Mouse (Mus musculus) heart, embryonic 14.5 days (tissue): ENCODE results near the gene Pam. TPM values are rescaled to one million over a fixed set of nuclear protein-coding genes. Genes with fewer than 3 reads are reported as not detected.
A peak's percentile ranks its signal among the peaks of the same experiment; 100 is the strongest.

Experiments used
- ATAC-seq: fragments of 200-750 bp; cut with Nextera tagmentation; 2 replicates; pipeline ENCODE4 v1.8.0; 2017; ENCODE audit warnings: low read depth, moderate TSS enrichment; ENCODE audit not compliant: insufficient number of reproducible peaks, insufficient read depth, low FRiP score
- H3K27ac ChIP-seq, 2 experiments: fragments of 200-500 bp in 1 of 2; fragments of 300-500 bp in 1 of 2; sonication (generic) in 1 of 2; replicated peaks in 1 of 2; 2 replicates each; pipeline ENCODE4 v1.5.1; 2012 to 2014; ENCODE audit warnings: low read depth in 2 of 2, low read length in 2 of 2, control low read depth in 1 of 2, mild to moderate bottlenecking in 1 of 2, mixed read lengths in 1 of 2; ENCODE audit not compliant: control insufficient read depth in 1 of 2, insufficient read depth in 1 of 2
- H3K27me3 ChIP-seq: fragments of 300-500 bp; sonication (generic); 2 replicates; pipeline ENCODE4 v1.6.1; 2014; ENCODE audit warnings: mild to moderate bottlenecking, low read length, control low read depth; ENCODE audit not compliant: control insufficient read depth, insufficient read depth
- H3K36me3 ChIP-seq: fragments of 300-500 bp; sonication (generic); 2 replicates; pipeline ENCODE4 v1.6.1; 2014; ENCODE audit warnings: mild to moderate bottlenecking, control low read depth, low read length, mixed read lengths; ENCODE audit not compliant: control insufficient read depth, insufficient read depth
- H3K4me1 ChIP-seq, 2 experiments: fragments of 200-500 bp in 1 of 2; fragments of 300-500 bp in 1 of 2; sonication (generic) in 1 of 2; 2 replicates each; pipeline ENCODE4 v1.6.1; 2012 to 2014; ENCODE audit warnings: low read length in 2 of 2, control low read depth in 1 of 2, mixed read lengths in 1 of 2; ENCODE audit not compliant: control insufficient read depth in 2 of 2, insufficient read depth in 2 of 2
- H3K4me2 ChIP-seq: fragments of 300-500 bp; sonication (generic); 2 replicates; pipeline ENCODE4 v1.6.1; 2014; ENCODE audit warnings: mild to moderate bottlenecking, low read length
- H3K4me3 ChIP-seq, 2 experiments: fragments of 200-500 bp in 1 of 2; fragments of 300-500 bp in 1 of 2; sonication (generic) in 1 of 2; 2 replicates each; pipeline ENCODE4 v1.5.1; 2012 to 2014; ENCODE audit warnings: low read length in 2 of 2, mild to moderate bottlenecking in 2 of 2, control low read depth in 1 of 2, low read depth in 1 of 2, moderate library complexity in 1 of 2; ENCODE audit not compliant: control insufficient read depth in 1 of 2, insufficient read depth in 1 of 2
- H3K9ac ChIP-seq: fragments of 300-500 bp; sonication (generic); 2 replicates; pipeline ENCODE4 v1.6.1; 2014; ENCODE audit warnings: mild to moderate bottlenecking, low read length
- H3K9me3 ChIP-seq: fragments of 300-500 bp; sonication (generic); 2 replicates; pipeline ENCODE4 v1.6.1; 2016; ENCODE audit warnings: low read length, control low read depth; ENCODE audit not compliant: control insufficient read depth
- WGBS: fragments of 180-500 bp; shearing (Covaris S2); extraction: QIAGEN DNeasy Blood & Tissue Kit; methylation state at CpG from one replicate; pipeline ENCODE4 v1.1.7; 2014; 5-methylcytosine and 5-hydroxymethylcytosine counted together
- polyA plus RNA-seq: library from polyadenylated mRNA; unstranded; fragments of >200 nt; fragmentation: Nextera tagmentation; extraction: Ambion mirVana; gene quantifications from 2 replicates; pipeline ENCODE4 v1.2.1, GENCODE M21; 2014

Gene Pam
- polyA plus RNA-seq, 1 experiment from 2014 or later: 671 TPM

GRCm38 (mm10) chr1:97784928-97785327 lies 310.5 kb downstream of the Pam start:
- Histone ChIP-seq H3K4me1 (0 out of 4 replicates have a peak, but pooled peaks cover 0 to 3% of the 10 kb centered on the region in 2 experiments), H3K4me2 (no peak overlapping the region), H3K9ac (no peak overlapping the region), H3K27me3 (no peaks in the 10 kb centered on the region), H3K27ac (no peak overlapping the region), H3K4me3 (no peak overlapping the region), H3K36me3 (0 out of 2 replicates have a peak, but pooled peaks cover 12% of the 10 kb centered on the region), H3K9me3 (no peaks in the 10 kb centered on the region)
- ATAC-seq: no peak
- 65% methylated on average over 7 of the region's 7 CpGs for WGBS

DNA sequence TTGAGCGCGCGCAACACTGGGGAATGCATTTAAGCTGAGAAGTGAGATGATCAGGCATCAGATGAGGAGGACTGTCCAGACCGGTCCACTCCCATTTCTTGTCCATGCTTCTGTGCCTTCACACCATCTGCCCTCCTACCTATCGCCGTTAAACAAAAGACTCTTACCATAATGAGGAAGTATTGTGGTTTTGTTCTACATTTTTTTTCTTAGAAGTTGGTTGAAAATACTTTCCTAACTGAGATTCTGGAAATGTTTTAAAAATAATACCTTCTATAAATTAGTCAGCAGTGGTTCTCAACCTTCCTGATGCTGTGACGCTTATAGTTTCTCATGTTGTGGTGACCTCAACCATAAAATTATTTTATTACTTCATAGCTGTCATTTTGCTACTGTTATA lies 313.8 kb downstream of the Pam start:
- Histone ChIP-seq H3K27ac (no peak overlapping the region), H3K27me3 (no peaks in the 10 kb centered on the region), H3K4me2 (no peak overlapping the region), H3K9ac (no peak overlapping the region), H3K4me3 (no peak overlapping the region), H3K9me3 (no peaks in the 10 kb centered on the region), H3K36me3 (peaks cover 14% of the 10 kb centered on the region; the same call in 1 of the 2 replicates), H3K4me1 (no peaks in the 10 kb centered on the region)
- no peak for ATAC-seq
- 90% methylated on average over 7 of the region's 7 CpGs for WGBS

DNA sequence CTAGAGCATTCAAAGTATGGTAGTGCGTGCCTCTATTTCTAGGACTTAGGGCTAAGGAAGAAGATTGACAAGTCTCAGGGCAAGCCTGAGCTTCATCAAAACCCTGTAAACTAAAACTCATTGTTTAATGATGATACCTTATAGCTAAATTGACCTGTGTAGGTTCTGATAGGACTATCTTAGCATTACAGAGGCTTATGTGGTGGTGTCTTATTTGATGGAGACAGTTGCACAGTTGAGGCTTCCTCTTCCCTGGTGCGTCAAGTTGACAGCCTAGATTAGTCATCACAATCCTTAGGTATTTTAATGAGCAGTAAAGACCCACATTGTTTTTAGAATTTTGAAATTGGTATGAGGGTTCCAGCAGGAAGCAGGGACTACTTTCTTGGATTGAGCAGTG lies 321.5 kb downstream of the Pam start:
- WGBS: 87% methylated on average over 2 of the region's 2 CpGs
- H3K27ac ChIP-seq: no peak overlapping the region

GRCm38 (mm10) chr1:97773362-97773761 lies 322.1 kb downstream of the Pam start:
- no peaks in the 10 kb centered on the region; a peak in 1 of 4 replicates for H3K4me1 ChIP-seq
- H3K27me3 ChIP-seq: no peaks in the 10 kb centered on the region
- peaks cover 15% of the 10 kb centered on the region; the same call in 1 of the 2 replicates for H3K36me3 ChIP-seq
- no peak overlapping the region for H3K27ac ChIP-seq
- no peak overlapping the region for H3K4me2 ChIP-seq
- 87% methylated on average over 6 of the region's 6 CpGs for WGBS
- ATAC-seq: no peak
- H3K9ac ChIP-seq: no peak overlapping the region
- no peaks in the 10 kb centered on the region for H3K9me3 ChIP-seq
- H3K4me3 ChIP-seq: no peak overlapping the region

More for the DNA sequence above, 321.5 kb downstream of the Pam start:
- Histone ChIP-seq H3K9ac (no peak overlapping the region), H3K9me3 (no peaks in the 10 kb centered on the region), H3K4me2 (no peak overlapping the region), H3K4me1 (no peaks in the 10 kb centered on the region; a peak in 1 of 4 replicates), H3K27me3 (no peaks in the 10 kb centered on the region), H3K36me3 (peaks cover 15% of the 10 kb centered on the region; the same call in 1 of the 2 replicates), H3K4me3 (no peak overlapping the region)
- no peak for ATAC-seq

DNA sequence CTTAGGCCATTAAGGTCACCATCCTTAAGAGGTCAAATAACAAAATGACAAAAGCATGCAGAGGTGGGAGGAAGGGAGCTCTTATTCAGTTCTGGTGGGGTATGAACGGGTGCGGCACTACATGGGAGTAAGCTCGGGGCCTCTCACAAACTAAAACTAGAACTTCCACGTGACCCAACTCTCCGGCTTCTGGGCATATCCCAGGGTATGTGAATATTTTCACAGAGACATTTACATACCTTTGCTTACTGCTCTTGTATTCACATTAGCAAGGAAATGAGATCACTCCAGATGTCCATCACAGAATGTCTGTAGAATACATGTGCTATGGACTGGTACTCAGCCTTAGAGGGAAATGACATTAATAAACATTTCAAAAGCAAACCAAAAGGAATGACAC lies 323.7 kb downstream of the Pam start:
- Histone ChIP-seq H3K4me2 (no peak overlapping the region), H3K9me3 (no peaks in the 10 kb centered on the region), H3K4me1 (peaks cover 0 to 12% of the 10 kb centered on the region in 2 experiments; a peak in 3 of 4 replicates), H3K9ac (no peak overlapping the region), H3K36me3 (peaks cover 12% of the 10 kb centered on the region; the same call in 1 of the 2 replicates), H3K4me3 (no peak overlapping the region), H3K27ac (no peak overlapping the region), H3K27me3 (no peaks in the 10 kb centered on the region)
- no peak for ATAC-seq
- 91% methylated on average over 5 of the region's 5 CpGs for WGBS

DNA sequence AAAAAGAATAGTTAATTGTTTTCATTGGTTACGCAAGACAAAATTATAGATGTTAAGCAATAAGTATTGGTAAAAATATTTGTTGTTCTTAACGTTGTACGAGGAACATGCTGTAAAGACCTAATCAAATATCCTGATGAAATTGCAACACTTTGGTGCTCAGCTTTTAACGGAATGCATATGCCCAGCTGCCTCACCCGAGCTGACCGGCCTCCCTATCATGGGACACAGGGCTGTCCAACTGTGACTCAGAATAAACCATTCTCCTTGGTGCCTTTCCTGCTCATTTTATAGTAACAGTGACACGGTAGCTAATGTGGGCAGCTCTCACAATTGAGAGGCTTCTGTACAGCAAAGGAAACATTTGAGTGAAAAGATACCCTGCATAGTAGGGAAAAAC lies 324.3 kb downstream of the Pam start:
- WGBS: 52% methylated on average over 7 of the region's 7 CpGs
- peaks cover 8% of the 10 kb centered on the region; the same call in 1 of the 2 replicates for H3K36me3 ChIP-seq
- ATAC-seq: no peak
- peak overlapping the region; percentile 75 for H3K4me2 ChIP-seq
- H3K4me3 ChIP-seq: peak overlapping the region in 1 of 2 experiments; percentile 90; a peak in 2 of 4 replicates
- H3K27ac ChIP-seq: 0 out of 4 replicates have a peak overlapping the region, but pooled peaks of 1 of the 2 experiments have one; percentile 20
- peak overlapping the region; percentile 97 for H3K9ac ChIP-seq
- no peaks in the 10 kb centered on the region for H3K27me3 ChIP-seq
- H3K9me3 ChIP-seq: no peaks in the 10 kb centered on the region
- H3K4me1 ChIP-seq: peaks cover 0 to 13% of the 10 kb centered on the region in 2 experiments; a peak in 3 of 4 replicates

- Histone ChIP-seq H3K27me3 (no peaks in the 10 kb centered on the region), H3K9ac (peak within 1 kb of the TSS; percentile 97), H3K36me3 (no peaks in the 10 kb centered on the region), H3K4me3 (peak within 1 kb of the TSS; percentile 90 to 96), H3K27ac (peak within 1 kb of the TSS; percentile 87 to 98), H3K4me2 (peak within 1 kb of the TSS; percentile 75), H3K9me3 (no peaks in the 10 kb centered on the region), H3K4me1 (peaks cover 0 to 15% of the 10 kb centered on the region in 2 experiments; a peak in 3 of 4 replicates)
- under 1% methylated on average over 66 of the region's 66 CpGs for WGBS
- peak; percentile 98 for ATAC-seq
These were observed 325.3 kb downstream of the Pam start, which contains the start of the genes Gin1 and Ppip5k2 for GRCm38 (mm10) chr1:97769904-97770753. Gin1 (plus strand) TSS chr1:97770172. Ppip5k2 (minus strand) TSS chr1:97770411.
